Mouse (Mus musculus) kidney, postnatal 14 days (tissue): ENCODE data around the gene Jrkl.

Experiments
- DNase-seq: peaks from one replicate; pipeline ENCODE4 v3.0.0; 2022; ENCODE audit warnings: mixed read lengths

Gene Jrkl

DNA sequence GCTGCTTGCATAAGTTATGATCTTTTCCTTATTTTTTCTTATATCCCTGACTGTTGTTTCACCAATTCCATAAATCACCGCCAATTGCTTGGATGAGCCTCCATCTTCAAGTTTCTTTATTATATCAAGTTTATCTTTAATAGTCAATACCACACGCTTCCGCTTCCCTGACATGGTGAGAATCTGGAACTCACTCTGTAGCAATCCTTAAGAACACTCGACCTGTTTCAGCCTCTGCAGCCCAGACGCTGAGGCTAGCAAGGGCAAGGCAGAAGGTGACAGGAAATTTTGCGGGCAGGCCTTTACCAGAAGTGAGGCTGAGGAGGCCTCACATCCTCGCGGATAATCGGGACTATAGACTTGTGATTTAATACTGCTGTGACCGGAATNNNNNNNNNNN is at the start of gene Jrkl:
Gene Jrkl (minus strand): TSS at position 349 of the 400 bp plus-strand sequence.
- peak; percentile 30 for DNase-seq

DNA sequence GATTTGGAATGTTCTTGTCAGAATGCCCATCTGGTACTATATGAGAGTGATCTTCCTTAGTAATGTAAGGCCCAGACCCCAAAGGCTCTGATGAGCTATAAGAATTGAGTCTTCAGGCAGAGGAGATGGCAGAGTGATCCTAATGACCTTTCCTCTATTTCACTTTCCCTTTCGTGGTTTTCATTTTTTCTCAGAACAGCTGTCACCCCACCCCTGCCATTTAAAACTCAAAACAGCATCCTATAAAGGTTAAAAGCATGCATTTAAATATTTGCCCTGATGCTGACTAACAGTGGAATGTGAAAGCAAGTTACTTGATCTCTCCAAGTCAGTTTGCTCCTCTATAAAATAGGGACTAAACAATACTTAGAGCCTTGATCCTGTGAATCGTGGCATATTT is 41.9 kb upstream of the Jrkl start:
- DNase-seq: no peak

DNA sequence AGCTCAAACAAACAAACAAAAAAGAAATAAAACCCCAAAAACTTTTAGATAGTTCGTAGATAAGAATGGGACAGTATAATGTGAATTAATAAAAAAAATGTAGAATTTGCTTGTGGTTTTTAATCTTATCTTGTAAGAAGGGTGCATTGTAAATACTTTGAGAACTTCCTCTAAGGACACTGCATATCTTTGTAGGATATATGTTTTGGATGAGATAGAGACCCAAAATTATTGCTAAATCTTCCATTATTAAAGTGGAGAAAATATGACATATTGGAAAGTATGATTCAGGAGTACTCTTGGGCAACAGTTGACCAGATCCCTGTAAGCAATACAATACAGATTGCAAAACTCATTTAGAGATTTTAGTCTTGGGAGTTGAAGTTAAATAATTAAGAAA is 27.6 kb upstream of the Jrkl start:
- no peak for DNase-seq

DNA sequence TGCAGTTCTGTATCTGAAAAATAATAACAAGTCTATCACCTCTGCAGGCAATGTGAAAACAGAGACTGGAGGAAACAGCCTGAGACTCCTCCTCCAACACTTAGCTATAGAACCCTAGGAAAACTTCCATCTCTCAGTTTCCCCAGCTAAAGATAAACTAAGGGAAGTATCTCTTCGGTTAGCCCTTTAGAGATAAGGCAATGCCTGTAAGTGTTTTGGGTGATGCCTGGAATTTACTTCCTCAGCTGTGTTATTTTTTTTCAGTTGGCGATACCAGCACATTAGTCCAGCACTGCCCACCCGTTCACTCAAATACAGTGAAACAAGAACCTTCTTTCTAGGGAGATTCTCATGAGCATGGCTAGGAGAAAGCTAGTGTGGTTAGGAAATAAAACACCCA is 15.4 kb upstream of the Jrkl start:
- no peak for DNase-seq

DNA sequence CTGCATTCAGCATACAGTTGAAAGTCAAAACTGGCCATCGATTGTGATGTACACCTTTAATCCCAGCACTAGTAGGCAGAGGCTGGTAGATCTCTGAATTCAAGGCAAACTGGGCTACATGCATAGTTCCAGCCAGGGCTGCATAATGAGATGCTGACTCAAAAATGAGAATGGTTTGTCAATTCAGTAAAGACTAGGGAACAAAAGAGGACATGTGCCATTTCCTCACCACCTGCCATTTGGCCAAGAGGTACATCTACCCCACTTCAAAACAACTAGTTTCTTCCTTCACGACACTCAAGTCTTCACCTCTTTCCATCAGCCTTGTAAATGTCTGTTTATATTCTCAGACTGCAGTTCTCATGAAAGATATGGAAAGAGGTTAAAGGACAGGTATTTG is 12.5 kb upstream of the Jrkl start:
- no peak for DNase-seq

DNA sequence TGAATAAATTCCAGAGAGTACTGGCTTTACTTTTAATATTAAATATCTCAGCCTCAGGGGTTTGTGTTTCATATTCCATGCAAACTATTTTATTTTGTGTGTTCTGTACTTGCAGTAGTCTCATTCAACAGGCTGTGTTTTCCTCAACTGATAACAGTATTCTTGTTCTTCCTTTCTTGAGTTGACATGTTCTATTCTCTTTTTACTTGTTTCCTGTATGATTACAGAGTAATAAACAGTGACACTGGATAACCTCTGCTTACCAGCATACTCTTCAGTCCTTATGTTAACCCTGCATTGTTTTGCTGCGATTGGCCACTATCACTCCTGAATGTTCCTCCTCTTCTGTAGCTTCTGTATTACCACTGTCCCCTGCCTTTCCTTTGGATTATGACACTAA is 11.1 kb upstream of the Jrkl start:
- DNase-seq: no peak

DNA sequence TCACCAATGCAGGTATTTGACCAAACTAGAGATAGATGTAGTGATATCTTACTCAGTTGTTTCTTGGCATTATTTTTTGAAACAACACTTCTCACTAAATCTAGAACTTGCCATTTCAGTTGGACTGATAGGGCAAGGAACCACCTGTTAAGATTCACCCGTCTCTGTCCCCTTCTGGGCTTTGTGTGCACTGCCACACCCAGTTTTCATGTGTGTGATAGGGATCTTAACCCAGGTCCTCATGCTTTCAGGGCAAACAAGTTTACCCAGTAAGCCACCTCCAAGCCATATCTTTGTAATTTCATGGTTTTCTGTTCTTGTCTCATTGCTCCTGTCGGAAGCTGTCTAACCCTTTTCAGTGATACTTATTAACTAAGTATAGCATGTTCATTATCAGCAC is 5.6 kb upstream of the Jrkl start:
- no peak for DNase-seq

DNA sequence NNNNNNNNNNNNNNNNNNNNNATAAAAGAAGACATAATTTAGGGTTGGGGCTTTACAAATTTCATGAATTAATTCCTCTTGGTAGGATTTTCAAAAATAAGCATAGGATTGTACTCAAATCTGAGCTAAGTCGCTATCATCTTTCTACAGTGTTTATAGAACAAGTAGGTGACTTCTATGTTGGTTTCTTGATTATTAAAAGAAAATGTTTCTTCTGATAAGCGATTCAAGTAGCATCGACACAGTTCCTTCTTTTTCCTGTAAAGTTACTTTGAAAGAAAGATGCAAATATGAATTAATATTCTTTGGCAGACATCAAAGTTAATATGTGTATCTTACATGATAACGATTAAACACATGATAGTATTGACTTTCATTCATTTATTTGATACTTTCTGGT is 2.5 kb upstream of the Jrkl start:
- DNase-seq: no peak

DNA sequence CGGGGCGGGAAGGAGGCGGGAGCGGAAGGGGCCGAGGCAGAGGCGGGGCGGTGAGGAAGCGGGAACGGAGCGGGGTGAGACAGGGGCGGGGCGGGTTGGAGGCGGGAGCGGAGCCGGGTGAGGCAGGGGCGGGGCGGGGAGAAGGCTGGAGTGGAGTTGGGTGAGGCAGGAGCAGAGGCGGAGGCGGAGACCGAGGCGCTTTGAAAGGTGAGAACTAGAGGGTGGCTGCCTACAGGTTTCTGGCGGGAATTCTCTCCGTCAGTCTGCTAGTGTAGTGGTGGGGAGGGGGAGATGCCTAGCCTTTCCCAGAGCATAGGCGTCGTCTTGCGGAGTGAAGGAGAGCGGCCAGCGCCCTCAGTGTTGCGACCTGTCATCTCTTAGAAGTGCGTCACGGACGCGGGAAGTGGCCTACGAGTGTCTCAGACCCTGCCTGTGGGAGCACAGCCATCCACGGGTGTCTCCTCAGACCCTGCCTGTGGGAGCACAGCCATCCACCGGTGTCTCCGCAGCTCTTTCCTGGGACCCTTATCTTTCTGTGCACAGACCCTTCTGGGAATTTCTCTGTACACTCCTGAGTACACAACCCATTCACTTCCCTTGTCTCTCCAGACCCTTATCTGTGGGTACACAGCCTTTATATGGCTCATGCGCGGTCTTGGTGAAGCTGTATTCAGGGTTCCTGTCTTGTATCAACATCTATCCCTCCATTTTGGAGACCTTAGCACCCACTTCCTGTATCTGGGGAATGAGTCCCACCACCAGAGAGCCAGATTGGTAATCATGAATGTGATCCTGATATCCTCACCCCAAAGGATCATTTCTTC is 1.4 kb upstream of the Jrkl start, which contains the start of gene Ccdc82:
Gene Ccdc82 (plus strand): TSS at position 141 of the 824 bp plus-strand sequence.
- peak; percentile 94 for DNase-seq

DNA sequence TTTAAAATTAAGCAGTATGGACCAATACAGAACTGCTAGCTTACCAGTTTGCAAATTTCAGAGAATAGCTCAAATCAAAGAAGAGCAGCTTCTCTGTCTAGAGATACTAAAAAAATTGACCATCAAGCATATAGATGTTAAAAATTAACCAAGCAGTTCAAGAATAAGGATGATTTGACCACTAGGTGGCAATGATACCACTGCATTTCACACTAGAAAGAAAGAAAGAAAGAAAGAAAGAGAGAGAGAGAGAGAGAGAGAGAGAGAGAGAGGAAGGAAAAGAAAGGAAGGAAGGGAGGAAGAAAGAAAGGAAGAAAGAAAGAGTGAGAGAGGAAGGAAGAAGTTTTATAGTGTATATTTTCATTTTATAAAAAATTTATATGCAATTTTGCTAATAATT is 3.3 kb downstream of the Jrkl start:
- no peak for DNase-seq

DNA sequence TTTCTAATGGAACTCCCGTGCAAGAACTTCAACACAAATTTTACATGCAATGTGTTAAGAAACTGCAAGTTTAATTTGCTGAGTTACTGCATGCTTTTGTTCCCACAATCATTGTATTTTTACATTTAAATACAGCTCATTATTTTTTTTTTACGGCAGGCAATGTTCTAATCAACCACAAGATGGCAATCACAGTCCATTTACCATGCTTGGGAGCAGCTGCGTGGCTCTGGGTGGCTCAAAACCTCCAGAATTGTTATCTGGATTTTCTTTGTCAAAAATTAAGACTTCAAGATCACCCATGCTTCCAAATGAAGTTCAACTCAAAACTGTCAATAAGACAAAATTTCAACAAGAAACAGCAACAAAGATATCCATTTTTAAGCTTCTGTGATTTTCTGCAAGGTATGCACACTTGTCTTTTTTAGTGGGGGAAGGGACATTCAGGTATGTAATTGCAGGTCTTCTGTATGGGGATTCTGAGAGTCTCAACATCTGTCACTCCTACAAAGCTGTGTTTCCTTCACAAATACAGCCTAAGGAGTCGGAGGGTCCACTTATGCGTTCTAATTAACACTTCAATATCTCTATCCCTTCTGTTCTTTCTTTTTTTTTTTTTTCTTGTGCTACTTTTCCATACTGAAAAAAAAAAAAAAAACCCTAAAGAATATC is 13.9 kb downstream of the Jrkl start:
- peak; percentile 36 for DNase-seq

DNA sequence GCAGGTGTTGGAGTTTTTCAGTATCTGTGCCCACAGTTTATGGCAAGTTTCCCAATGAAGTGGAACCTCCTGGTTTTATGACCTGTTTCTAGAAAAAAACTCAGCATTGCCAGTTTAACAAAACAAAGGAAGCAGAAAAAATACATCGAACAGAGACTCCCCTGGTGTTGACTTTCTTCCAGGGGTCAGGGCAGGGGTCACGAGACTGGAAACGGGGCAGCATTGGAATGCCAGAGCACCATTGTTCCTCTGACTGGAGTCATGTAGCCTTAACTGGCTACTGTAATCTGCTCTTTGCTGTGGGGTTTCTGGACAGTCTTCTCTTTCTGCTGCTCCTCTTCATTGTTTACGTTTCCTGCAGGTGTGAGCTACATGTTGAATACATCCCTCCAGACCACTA is 15.1 kb downstream of the Jrkl start:
- DNase-seq: no peak

DNA sequence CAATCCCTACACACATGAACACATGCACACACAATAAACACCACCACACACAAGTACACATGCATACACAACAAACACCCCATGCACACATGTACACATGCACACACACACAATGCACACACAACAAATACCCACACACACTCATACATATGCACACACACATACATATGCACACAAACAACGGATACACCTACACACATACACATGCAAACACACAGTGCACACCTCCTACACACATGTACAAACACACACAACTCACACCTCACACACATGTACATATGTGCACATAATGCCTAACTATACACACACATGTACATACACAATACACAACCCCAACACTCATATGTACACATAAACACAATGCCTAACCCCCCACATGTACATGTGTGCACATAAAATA is 19.8 kb downstream of the Jrkl start:
- no peak for DNase-seq

DNA sequence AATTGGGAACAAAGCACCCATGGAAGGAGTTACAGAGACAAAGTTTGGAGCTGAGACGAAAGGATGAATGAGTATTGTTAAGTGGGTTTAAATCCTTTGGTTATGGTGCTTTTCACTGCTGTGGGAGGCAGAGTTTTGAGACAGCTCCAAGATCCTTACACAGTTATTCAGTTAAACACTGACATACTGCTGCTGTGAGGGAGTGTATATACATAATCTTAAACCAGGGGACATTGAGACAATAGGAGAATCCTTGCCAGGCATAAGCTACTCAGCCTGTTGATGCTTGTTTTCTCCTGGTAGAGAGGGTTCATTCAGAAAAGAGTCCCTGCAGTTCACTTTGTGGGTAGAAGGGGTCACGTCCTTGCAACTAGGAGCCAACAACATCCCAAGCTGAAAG is 39.3 kb downstream of the Jrkl start:
- DNase-seq: no peak

DNA sequence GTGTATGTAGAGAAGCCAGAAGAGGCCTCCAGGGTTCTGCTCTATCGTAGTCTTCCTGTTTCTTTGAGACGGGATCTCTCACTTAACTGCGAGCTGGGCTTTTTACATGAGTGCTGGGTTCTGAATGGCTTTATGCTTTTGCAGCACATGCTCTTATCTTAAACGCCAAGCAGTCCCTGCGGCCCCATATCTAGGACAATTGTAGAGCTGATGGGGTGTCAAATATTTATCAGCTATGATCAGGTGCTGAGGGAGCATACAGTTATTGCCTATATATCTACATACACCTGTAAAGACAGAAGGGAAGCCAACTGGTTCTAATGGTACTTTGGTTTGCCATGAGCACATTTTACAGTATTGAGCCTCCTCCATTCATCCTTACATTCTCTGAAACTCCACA is 41.9 kb downstream of the Jrkl start:
- DNase-seq: no peak

DNA sequence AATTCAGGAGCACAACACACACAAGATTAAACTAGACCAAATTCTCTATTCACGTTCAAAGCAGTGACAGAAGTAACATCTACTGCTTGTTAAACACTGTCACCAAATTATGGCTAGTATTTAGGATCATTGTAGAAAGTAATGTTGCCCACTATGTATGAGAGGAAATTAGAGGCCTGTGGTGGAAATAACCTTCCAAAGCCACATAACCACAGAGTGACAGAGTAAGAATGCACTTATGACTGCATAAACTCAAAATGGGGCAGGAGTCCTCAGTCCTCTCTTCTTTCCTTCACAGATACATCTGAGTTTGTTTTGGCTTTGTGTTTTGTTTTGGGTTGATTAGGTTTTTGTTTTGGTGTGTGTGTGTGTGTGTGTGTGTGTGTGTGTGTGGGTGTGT is 42.5 kb downstream of the Jrkl start:
- DNase-seq: no peak

DNA sequence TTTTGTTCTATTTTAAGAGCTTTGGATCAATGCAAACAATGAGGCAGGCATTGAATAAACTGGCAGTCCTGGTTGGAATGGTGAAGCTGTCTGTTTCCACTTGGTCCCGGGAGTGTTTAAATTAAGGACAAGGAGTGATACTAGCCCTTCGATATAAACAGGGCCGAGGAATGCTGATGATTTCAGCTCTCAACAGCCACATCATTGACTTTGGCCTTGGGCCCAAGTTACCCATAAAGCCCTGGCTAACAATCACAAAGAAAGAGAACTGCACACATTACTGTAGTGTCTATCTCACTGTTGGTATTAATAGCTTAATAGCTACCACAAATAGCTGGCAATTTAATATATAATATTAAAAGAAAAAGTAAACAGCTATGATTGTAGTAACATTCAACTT is 45.5 kb downstream of the Jrkl start:
- DNase-seq: no peak

DNA sequence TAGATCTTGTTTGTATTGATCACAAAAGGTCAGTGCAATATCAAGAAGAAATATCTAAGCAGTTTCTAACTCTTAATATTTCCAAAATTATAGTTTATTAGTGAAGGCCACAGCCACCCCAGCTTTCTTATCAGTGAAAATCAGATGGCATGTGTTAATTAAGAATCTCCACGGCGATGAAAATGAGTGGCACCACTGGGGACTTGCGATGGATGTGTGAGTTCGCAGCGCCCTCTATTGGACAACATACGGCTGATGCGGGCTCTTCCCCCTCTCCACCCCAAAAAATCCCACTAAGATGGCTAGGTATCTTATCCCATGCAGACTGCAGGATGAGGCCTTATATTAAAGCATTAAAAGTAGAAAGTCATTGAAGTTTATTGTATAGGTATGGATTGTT is 49.9 kb downstream of the Jrkl start:
- DNase-seq: peak; percentile 9

DNA sequence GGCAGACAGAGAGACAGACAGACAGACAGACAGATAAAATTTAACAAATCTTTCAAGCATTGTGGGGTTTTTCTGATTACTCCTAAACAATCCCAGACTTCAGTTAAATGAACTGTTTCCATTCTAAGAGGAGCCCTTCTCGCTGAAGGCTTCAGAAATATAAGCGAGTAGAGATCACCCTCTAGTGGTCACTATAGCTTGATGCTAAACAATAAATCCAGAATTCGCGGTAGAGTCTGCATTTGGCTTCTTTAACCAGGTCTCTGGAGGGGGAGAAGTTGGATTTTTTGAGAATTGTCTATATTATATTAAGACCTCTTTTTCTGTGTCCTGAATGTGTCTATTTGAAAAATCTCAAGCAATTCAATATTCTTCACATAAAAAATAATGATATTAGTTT is 50.4 kb downstream of the Jrkl start:
- peak; percentile 5 for DNase-seq

DNA sequence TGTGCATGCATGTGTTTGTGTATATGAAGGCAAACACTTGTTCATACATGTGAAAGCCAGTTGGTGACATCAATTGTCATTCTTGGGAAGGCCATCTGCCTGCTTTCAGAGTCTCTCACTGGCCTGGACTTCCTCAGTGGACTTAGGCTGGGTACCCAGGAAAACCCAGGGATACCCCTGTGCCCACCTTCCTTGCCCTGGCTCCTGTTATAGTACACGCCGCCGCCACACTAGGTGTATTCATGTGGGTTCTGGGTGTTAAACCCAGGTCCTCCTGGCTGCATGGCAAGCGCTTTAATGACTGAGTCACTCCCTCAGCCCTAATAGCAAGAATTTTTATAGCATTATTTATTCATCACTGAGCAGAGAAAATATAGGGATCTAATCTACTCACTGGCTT is 51.0 kb downstream of the Jrkl start:
- DNase-seq: no peak
